Mouse (Mus musculus): ENCODE measurements around the gene Nploc4. TPM values are rescaled to one million over a fixed set of nuclear protein-coding genes. Genes with fewer than 3 reads are reported as not detected.

Nploc4 gene
- total and polyA plus RNA-seq, 2 experiments from 2014 or later = 28.3 to 65.8 TPM

GRCm38 (mm10) chr11:120467051-120467735 lies 29.7 kb upstream of the Nploc4 start, which contains the start of gene Arl16:
Arl16 (minus strand) TSS chr11:120467607.
- DNase-seq (ENCODE audit: low spot score) = peak; percentile 99
- TF ChIP-seq CTCF (IDR thresholded peaks at IDR 0.05; ENCODE audit: low read depth) = peak; percentile 19; the same call in 1 of the 2 replicates
- peak; percentile 100 for ATAC-seq
- Histone ChIP-seq H3K27ac (peak within 1 kb of the TSS; percentile 91), H3K36me3 (ENCODE audit: insufficient read depth, low read length) (peaks cover 29% of the 10 kb centered on the region), H3K4me3 (ENCODE audit: low read length) (peak within 1 kb of the TSS; percentile 98), H3K4me2 (ENCODE audit: low read depth, low read length) (peak within 1 kb of the TSS; percentile 88), H3K9ac (replicated peaks; ENCODE audit: low read length) (peak within 1 kb of the TSS; percentile 93), H3K27me3 (ENCODE audit: insufficient read depth, low read length) (no peaks in the 10 kb centered on the region), H3K9me3 (ENCODE audit: low read length) (no peaks in the 10 kb centered on the region), H3K4me1 (ENCODE audit: insufficient read depth, low read length) (peaks cover 20% of the 10 kb centered on the region)
- under 1% methylated on average over 53 of the region's 54 CpGs for WGBS

DNA sequence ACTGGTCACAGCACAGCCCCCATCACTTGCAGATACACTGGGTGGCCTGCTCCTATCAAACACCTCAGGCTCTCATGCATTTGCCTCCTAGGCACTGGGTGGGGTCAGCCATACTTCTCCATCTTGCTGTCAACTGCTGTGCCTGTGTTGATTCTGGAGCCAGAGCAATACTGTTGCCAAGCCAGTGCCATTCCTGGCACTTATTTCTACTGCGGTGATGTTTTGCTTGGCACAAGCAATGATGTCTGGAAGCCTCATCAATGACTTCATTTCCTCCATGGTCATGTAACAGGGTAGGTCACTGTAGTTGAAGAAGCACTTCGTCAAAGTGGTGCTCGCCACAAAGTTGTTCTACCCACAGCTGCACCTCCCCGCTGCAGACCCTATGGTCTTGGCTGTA lies 28.0 kb upstream of the Nploc4 start:
- peaks cover 26% of the 10 kb centered on the region for H3K36me3 ChIP-seq (ENCODE audit: insufficient read depth, low read length)
- 91% methylated on average over 4 of the region's 4 CpGs for WGBS

GRCm38 (mm10) chr11:120464365-120464764 lies 26.9 kb upstream of the Nploc4 start:
- Histone ChIP-seq H3K4me2 (ENCODE audit: low read depth, low read length) (no peak overlapping the region), H3K4me3 (ENCODE audit: low read length) (no peak overlapping the region), H3K9ac (replicated peaks; ENCODE audit: low read length) (no peak overlapping the region), H3K27me3 (ENCODE audit: insufficient read depth, low read length) (no peaks in the 10 kb centered on the region), H3K36me3 (ENCODE audit: insufficient read depth, low read length) (peaks cover 16% of the 10 kb centered on the region; the same call in 1 of the 2 replicates), H3K9me3 (ENCODE audit: low read length) (no peaks in the 10 kb centered on the region), H3K4me1 (ENCODE audit: insufficient read depth, low read length) (peaks cover 20% of the 10 kb centered on the region), H3K27ac (no peak overlapping the region)
- TF ChIP-seq CTCF (IDR thresholded peaks at IDR 0.05; ENCODE audit: low read depth) = no peak
- 91% methylated on average over 5 of the region's 5 CpGs for WGBS
- DNase-seq (ENCODE audit: low spot score) (no peak), ATAC-seq (no peak)

More for the DNA sequence above, 28.0 kb upstream of the Nploc4 start:
- H3K27ac ChIP-seq = no peak overlapping the region
- no peak for TF ChIP-seq CTCF (IDR thresholded peaks at IDR 0.05; ENCODE audit: low read depth)
- DNase-seq (ENCODE audit: low spot score) = no peak
- H3K9ac ChIP-seq (replicated peaks; ENCODE audit: low read length) = no peak overlapping the region
- no peaks in the 10 kb centered on the region for H3K27me3 ChIP-seq (ENCODE audit: insufficient read depth, low read length)
- no peak overlapping the region for H3K4me3 ChIP-seq (ENCODE audit: low read length)
- H3K4me1 ChIP-seq (ENCODE audit: insufficient read depth, low read length) = peaks cover 20% of the 10 kb centered on the region
- H3K9me3 ChIP-seq (ENCODE audit: low read length) = no peaks in the 10 kb centered on the region
- no peak for ATAC-seq
- no peak overlapping the region for H3K4me2 ChIP-seq (ENCODE audit: low read depth, low read length)

DNA sequence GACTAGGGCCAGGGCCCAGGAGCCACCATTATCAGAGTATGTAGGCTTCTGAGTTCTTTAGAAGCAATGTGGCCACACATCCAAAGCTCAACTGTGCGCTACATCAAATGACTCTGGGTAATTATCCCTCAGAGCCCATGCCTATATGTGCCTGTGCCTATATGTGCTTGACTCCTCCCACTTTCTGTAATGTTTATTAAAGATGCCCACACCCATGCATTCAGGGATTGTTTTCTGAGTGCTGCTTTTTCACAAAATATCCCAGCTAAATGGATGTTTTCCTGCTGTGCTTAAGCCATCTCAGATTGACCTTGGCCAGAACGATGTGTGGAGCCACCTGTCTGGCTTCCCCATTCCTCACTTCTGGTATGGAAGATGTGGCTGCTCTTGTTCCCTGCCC lies 26.0 kb upstream of the Nploc4 start:
- Histone ChIP-seq H3K4me3 (ENCODE audit: low read length) (no peak overlapping the region), H3K4me2 (ENCODE audit: low read depth, low read length) (no peak overlapping the region), H3K9me3 (ENCODE audit: low read length) (no peaks in the 10 kb centered on the region), H3K27me3 (ENCODE audit: insufficient read depth, low read length) (no peaks in the 10 kb centered on the region), H3K4me1 (ENCODE audit: insufficient read depth, low read length) (peaks cover 21% of the 10 kb centered on the region), H3K9ac (replicated peaks; ENCODE audit: low read length) (no peak overlapping the region), H3K27ac (no peak overlapping the region), H3K36me3 (ENCODE audit: insufficient read depth, low read length) (peaks cover 16% of the 10 kb centered on the region; the same call in 1 of the 2 replicates)
- ATAC-seq (no peak), DNase-seq (ENCODE audit: low spot score) (no peak)
- TF ChIP-seq CTCF (IDR thresholded peaks at IDR 0.05; ENCODE audit: low read depth) = no peak
- WGBS = 88% methylated on average over 2 of the region's 2 CpGs

DNA sequence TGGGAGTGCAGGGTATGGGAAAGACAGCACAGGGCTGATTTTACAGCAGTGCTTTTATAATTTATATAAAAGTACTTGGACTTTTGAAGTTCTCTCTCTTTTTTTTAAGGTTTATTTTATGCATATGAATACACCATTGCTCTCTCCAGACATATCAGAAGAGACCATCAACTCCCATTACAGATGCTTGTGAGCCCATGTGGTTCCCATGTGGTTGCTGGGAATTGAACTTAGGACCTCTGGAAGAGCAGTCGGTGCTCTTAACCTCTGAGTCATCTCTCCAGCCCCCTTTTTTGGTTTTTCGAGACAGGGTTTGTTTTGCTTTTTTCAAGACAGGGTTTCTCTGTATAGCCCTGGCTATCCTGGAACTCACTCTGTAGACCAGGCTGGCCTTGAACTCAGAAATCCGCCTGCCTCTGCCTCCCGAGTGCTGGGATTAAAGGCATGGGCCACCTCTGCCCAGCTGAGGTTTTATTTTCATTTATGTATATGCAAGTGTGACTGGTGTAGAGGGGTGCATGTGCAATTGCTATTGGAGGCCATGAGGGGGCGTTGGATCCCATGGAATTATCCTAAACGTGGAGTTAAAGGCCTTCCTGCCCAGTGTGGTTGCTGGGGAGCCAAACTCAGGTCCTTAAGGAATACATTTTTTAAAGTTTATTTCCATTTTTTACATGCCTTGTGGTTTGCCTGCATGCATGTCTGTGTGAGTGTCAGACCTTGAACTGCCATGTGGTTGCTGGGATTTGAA lies 21.5 kb upstream of the Nploc4 start:
- DNase-seq (ENCODE audit: low spot score) = no peak
- H3K9me3 ChIP-seq (ENCODE audit: low read length) = no peaks in the 10 kb centered on the region
- H3K9ac ChIP-seq (replicated peaks; ENCODE audit: low read length) = peak overlapping the region; percentile 66
- H3K27ac ChIP-seq = peak overlapping the region; percentile 76; the same call in 1 of the 2 replicates
- peak overlapping the region; percentile 49 for H3K4me3 ChIP-seq (ENCODE audit: low read length)
- H3K4me2 ChIP-seq (ENCODE audit: low read depth, low read length) = peak overlapping the region; percentile 93
- peak; percentile 39 for TF ChIP-seq CTCF (IDR thresholded peaks at IDR 0.05; ENCODE audit: low read depth)
- peaks cover 16% of the 10 kb centered on the region; the same call in 1 of the 2 replicates for H3K36me3 ChIP-seq (ENCODE audit: insufficient read depth, low read length)
- H3K27me3 ChIP-seq (ENCODE audit: insufficient read depth, low read length) = no peaks in the 10 kb centered on the region
- H3K4me1 ChIP-seq (ENCODE audit: insufficient read depth, low read length) = peaks cover 8% of the 10 kb centered on the region; the same call in 1 of the 2 replicates
- 65% methylated on average over 6 of the region's 6 CpGs for WGBS
- no peak for ATAC-seq

DNA sequence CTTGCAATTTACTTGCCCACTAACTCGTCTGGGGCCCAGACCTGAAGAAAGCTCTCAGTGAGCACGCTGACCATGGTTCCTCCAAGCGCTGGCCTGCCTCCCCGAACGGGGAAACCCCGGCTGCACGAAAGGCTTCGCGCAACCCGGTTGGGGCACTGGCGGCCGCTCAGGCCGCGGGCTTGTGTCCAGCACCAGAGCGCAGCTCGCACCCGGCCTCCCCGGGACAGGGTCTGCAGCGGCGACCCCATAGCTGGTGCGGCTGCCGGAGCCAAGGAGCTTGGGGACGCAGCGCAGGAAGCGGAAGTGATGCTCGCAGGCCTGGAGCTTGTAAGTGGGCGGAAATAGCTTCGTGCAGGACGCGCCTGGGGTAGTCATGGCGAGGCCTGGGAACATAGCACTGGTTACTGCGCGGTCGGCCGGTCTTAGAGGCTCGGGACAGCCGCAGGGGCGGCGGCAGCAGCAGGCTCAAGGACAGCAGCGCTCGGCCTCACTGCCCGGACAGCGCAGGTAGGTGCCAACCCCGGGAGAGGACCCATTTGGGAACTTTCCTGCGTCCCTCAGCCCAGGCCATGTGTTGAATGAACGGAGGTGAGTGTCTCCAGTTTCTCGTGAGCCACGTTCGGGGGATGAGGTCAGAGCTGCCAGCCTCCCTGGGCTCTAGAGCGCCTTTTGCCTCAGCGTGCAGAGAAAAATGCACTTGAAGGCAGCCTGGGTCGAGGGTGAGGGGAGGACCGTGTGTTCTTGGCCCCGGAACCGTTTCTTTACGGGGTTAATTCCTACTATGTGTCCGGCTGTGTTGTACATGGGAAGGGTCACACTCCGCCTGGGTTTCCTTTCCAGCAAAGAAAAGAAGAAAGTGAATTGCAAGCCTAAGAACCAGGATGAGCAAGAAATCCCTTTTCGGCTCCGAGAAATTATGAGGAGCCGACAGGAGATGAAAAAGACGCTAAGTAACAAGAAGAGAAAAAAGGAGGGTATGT lies 20.6 kb upstream of the Nploc4 start, which contains the start of the genes Oxld1 and Ccdc137:
Gene Oxld1, minus strand, starts transcription at position 297 of the 980 bp plus-strand sequence.
Gene Ccdc137, plus strand, starts transcription at position 344 of the 980 bp plus-strand sequence.
- peak; percentile 93 for ATAC-seq

More for the DNA sequence above, 20.6 kb upstream of the Nploc4 start, which contains the start of the genes Oxld1 and Ccdc137:
- H3K4me1 ChIP-seq (ENCODE audit: insufficient read depth, low read length) = peaks cover 8% of the 10 kb centered on the region; the same call in 1 of the 2 replicates
- TF ChIP-seq CTCF (IDR thresholded peaks at IDR 0.05; ENCODE audit: low read depth) = no peak
- peak within 1 kb of the TSS; percentile 66 for H3K9ac ChIP-seq (replicated peaks; ENCODE audit: low read length)
- H3K36me3 ChIP-seq (ENCODE audit: insufficient read depth, low read length) = peaks cover 16% of the 10 kb centered on the region; the same call in 1 of the 2 replicates
- no peaks in the 10 kb centered on the region for H3K27me3 ChIP-seq (ENCODE audit: insufficient read depth, low read length)
- WGBS = 5% methylated on average over 62 of the region's 62 CpGs
- DNase-seq (ENCODE audit: low spot score) = peak; percentile 93
- peak within 1 kb of the TSS; percentile 76 for H3K27ac ChIP-seq
- H3K9me3 ChIP-seq (ENCODE audit: low read length) = no peaks in the 10 kb centered on the region
- peak within 1 kb of the TSS; percentile 93 for H3K4me2 ChIP-seq (ENCODE audit: low read depth, low read length)
- peak within 1 kb of the TSS; percentile 49 for H3K4me3 ChIP-seq (ENCODE audit: low read length)

Data from hindbrain, postnatal 0 days (tissue).